8 mouse cellular contexts compared by ENCODE assay signal in genomic region chr12:108835208-108835839, GRCm38 (mm10). TPM values are rescaled to one million over a fixed set of nuclear protein-coding genes. Genes with fewer than 3 reads are reported as not detected.
DNase-seq lines count a peak whose midpoint lies in the region; ATAC-seq and TF ChIP-seq lines count a peak whose summit lies in the region.

No protein-coding gene starts in this region.

- no peaks in the 10 kb centered on the region for H3K27me3 ChIP-seq in heart, embryonic 16.5 days (ENCODE audit: control insufficient read depth, insufficient read depth, low read length)
- no peaks in the 10 kb centered on the region for H3K27me3 ChIP-seq in MEL (ENCODE audit: control insufficient read depth in 1 of 2, insufficient read depth in 2 of 2, low read length in 2 of 2)
- no peaks in the 10 kb centered on the region for H3K27me3 ChIP-seq in forebrain, embryonic 13.5 days
- H3K27me3 ChIP-seq in liver, embryonic 16.5 days (ENCODE audit: control insufficient read depth, insufficient read depth, low read depth, low read length), result peaks cover 3% of the 10 kb centered on the region; the same call in 1 of the 2 replicates

- no peak for TF ChIP-seq RAD21 in MEL (IDR thresholded peaks at IDR 0.05; ENCODE audit: low read depth, low read length)

- 0 out of 2 replicates have a peak, but pooled peaks cover 2% of the 10 kb centered on the region for H3K36me3 ChIP-seq in heart, embryonic 16.5 days (ENCODE audit: control insufficient read depth, insufficient read depth)
- H3K36me3 ChIP-seq in MEL (ENCODE audit: control insufficient read depth in 1 of 2, insufficient read depth in 2 of 2, low read length in 2 of 2), result peaks cover 0 to 6% of the 10 kb centered on the region in 2 experiments; a peak in 2 of 4 replicates
- peaks cover 9% of the 10 kb centered on the region for H3K36me3 ChIP-seq in forebrain, embryonic 13.5 days (ENCODE audit: poor library complexity, severe bottlenecking)
- H3K36me3 ChIP-seq in liver, embryonic 16.5 days (ENCODE audit: control insufficient read depth, insufficient read depth), result no peaks in the 10 kb centered on the region

- no peak for TF ChIP-seq POLR2A in MEL (IDR thresholded peaks at IDR 0.05; ENCODE audit: control insufficient read depth in 1 of 2, insufficient read depth in 1 of 2, low read depth in 1 of 2, low read length in 2 of 2, poor library complexity in 1 of 2)

- H3K27ac ChIP-seq in heart, embryonic 16.5 days (ENCODE audit: low read length), result peak overlapping the region; percentile 24; the same call in 1 of the 2 replicates
- no peak overlapping the region for H3K27ac ChIP-seq in MEL (ENCODE audit: control insufficient read depth, low read depth, low read length)
- no peak overlapping the region for H3K27ac ChIP-seq in forebrain, embryonic 13.5 days
- H3K27ac ChIP-seq in liver, embryonic 16.5 days (ENCODE audit: low read length), result peak overlapping the region; percentile 37; the same call in 1 of the 2 replicates

- peaks cover 19% of the 10 kb centered on the region for H3K79me2 ChIP-seq in MEL (ENCODE audit: control insufficient read depth, insufficient read depth, low read length, poor library complexity)

- TF ChIP-seq CTCF in MEL (IDR thresholded peaks at IDR 0.05 in 2 of 3, conservative IDR thresholded peaks at IDR 0.05 in 1 of 3; ENCODE audit: control insufficient read depth in 1 of 3, insufficient read depth in 1 of 3, low read depth in 2 of 3, low read length in 3 of 3, poor library complexity in 1 of 3, severe bottlenecking in 1 of 3), result no peak

- ATAC-seq in heart, embryonic 16.5 days (replicated peaks; ENCODE audit: extremely low read depth, insufficient read depth, low FRiP score), result 0 out of 2 replicates have a peak, but pooled peaks have one; percentile 1
- ATAC-seq in forebrain, embryonic 13.5 days, result peak; percentile 22; the same call in 1 of the 2 replicates
- peak; percentile 1; the same call in 1 of the 2 replicates for ATAC-seq in liver, embryonic 16.5 days (ENCODE audit: low read depth)
- no peak for ATAC-seq in granulocyte monocyte progenitor cell, adult 5-6 weeks (replicated peaks; ENCODE audit: poor library complexity, severe bottlenecking)

- H3K4me3 ChIP-seq in heart, embryonic 16.5 days (ENCODE audit: low read length), result peak overlapping the region; percentile 78
- peak overlapping the region; percentile 70 to 77 for H3K4me3 ChIP-seq in MEL (ENCODE audit: control insufficient read depth in 1 of 2, insufficient read depth in 1 of 2, low read depth in 2 of 2, low read length in 2 of 2)
- H3K4me3 ChIP-seq in forebrain, embryonic 13.5 days, result peak overlapping the region; percentile 74
- peak overlapping the region; percentile 69 for H3K4me3 ChIP-seq in liver, embryonic 16.5 days (ENCODE audit: low read depth, low read length)

- H3K4me1 ChIP-seq in heart, embryonic 16.5 days (ENCODE audit: control insufficient read depth, insufficient read depth, low read length), result peaks cover 23% of the 10 kb centered on the region
- peaks cover 3 to 14% of the 10 kb centered on the region in 2 experiments; a peak in 3 of 4 replicates for H3K4me1 ChIP-seq in MEL (ENCODE audit: control insufficient read depth in 1 of 2, insufficient read depth in 2 of 2, low read length in 2 of 2)
- peaks cover 61% of the 10 kb centered on the region for H3K4me1 ChIP-seq in forebrain, embryonic 13.5 days
- peaks cover 21% of the 10 kb centered on the region for H3K4me1 ChIP-seq in liver, embryonic 16.5 days (ENCODE audit: control insufficient read depth, low read depth, low read length)

- no peak for DNase-seq in heart, postnatal 25 days (ENCODE audit: low spot score)
- no peak for DNase-seq in MEL (ENCODE audit: low read depth, low spot score)
- DNase-seq in right cerebral cortex, adult 18-20 months, result no peak
- DNase-seq in adrenal gland, adult 2 months, result no peak

- 3% methylated on average over 51 of the region's 51 CpGs for WGBS in heart, embryonic 16.5 days
- WGBS in forebrain, embryonic 13.5 days, result 1% methylated on average over 51 of the region's 51 CpGs
- WGBS in liver, embryonic 16.5 days (ENCODE audit: insufficient replicate concordance), result 5% methylated on average over 51 of the region's 51 CpGs

- no peaks in the 10 kb centered on the region for H3K9me3 ChIP-seq in heart, embryonic 16.5 days (replicated peaks; ENCODE audit: control insufficient read depth, low read length)
- H3K9me3 ChIP-seq in MEL (replicated peaks; ENCODE audit: insufficient read depth, low read length), result no peaks in the 10 kb centered on the region
- no peaks in the 10 kb centered on the region for H3K9me3 ChIP-seq in forebrain, embryonic 13.5 days (replicated peaks)
- H3K9me3 ChIP-seq in liver, embryonic 16.5 days (replicated peaks; ENCODE audit: control insufficient read depth, low read length), result no peaks in the 10 kb centered on the region

- peak overlapping the region; percentile 77 for H3K9ac ChIP-seq in heart, embryonic 16.5 days (ENCODE audit: low read length)
- H3K9ac ChIP-seq in MEL (ENCODE audit: control insufficient read depth, low read depth, low read length, poor library complexity, severe bottlenecking), result peak overlapping the region; percentile 70
- peak overlapping the region; percentile 86 for H3K9ac ChIP-seq in forebrain, embryonic 13.5 days
- H3K9ac ChIP-seq in liver, embryonic 16.5 days (ENCODE audit: low read depth, low read length), result peak overlapping the region; percentile 67

- intact Hi-C loops in heart, postnatal 25 days (cut with DNase I), result loop anchor here (5.0 kb wide), 1 partner anchor 57 kb away; the partner anchor contains the start of genes Wars and Wdr25

- peak overlapping the region; percentile 99 for H3K4me2 ChIP-seq in heart, embryonic 16.5 days (ENCODE audit: low read depth, low read length)
- peak overlapping the region; percentile 96 for H3K4me2 ChIP-seq in forebrain, embryonic 13.5 days
- H3K4me2 ChIP-seq in liver, embryonic 16.5 days (ENCODE audit: low read depth, low read length), result peak overlapping the region; percentile 99

- TF ChIP-seq EP300 in MEL (IDR thresholded peaks at IDR 0.05; ENCODE audit: low read depth in 1 of 2, low read length in 2 of 2), result no peak

RNA-seq across cellular contexts. Expression of gene Slc25a29, which starts 0.4 kb away (rescaled TPM):
- polyA plus RNA-seq in heart, embryonic 16.5 days (2015; fragmentation: Nextera tagmentation; extraction: Ambion mirVana), result 4.2 and 4.3 TPM in 2 replicates
- 10 to 100 TPM in 1 of 2 experiments, 1 to 10 TPM in 1; 9.8 to 14.1 TPM for total RNA-seq in heart, postnatal 25 days (2021)
- total RNA-seq in MEL (2012; rRNA removed), result 2.6 and 3.3 TPM in 2 replicates
- 1 to 10 TPM in 1 of 2 experiments, not detected in 1; 3.0 TPM for polyA plus RNA-seq in MEL (2012; ENCODE audit: insufficient read depth in 1 of 2, insufficient read length in 2 of 2, low read depth in 1 of 2, low replicate concordance in 2 of 2, missing spikeins in 1 of 2)
- polyA plus RNA-seq in forebrain, embryonic 13.5 days (2015; fragmentation: Nextera tagmentation; extraction: Ambion mirVana), result 21.2 and 22.1 TPM in 2 replicates
- 1.7 TPM in 2 replicates for polyA plus RNA-seq in liver, embryonic 16.5 days (2015; fragmentation: Nextera tagmentation; extraction: Ambion mirVana)
- total RNA-seq in granulocyte monocyte progenitor cell, adult 5-6 weeks (2014; fragmentation: Nextera tagmentation), result 0.34 and 2.9 TPM in 2 replicates
- total RNA-seq in granulocyte monocyte progenitor cell, adult 5-6 weeks (2017), result 0.39 and 2.9 TPM in 2 replicates
- 10 to 100 TPM; 14.0 to 17.7 TPM for total RNA-seq in adrenal gland, adult 2 months (2021)
- 93.3 and 111 TPM in 2 replicates for polyA plus RNA-seq in adrenal gland, adult 2 months (2012; rRNA removed)

RNA-seq across cellular contexts. Expression of gene Slc25a47, which starts 0.5 kb away (rescaled TPM):
- 5.8 and 6.6 TPM in 2 replicates for polyA plus RNA-seq in heart, embryonic 16.5 days (2015; fragmentation: Nextera tagmentation; extraction: Ambion mirVana)
- total RNA-seq in heart, postnatal 25 days (2021), result 1 to 10 TPM; 5.9 to 9.3 TPM
- 10.3 and 15.6 TPM in 2 replicates for total RNA-seq in MEL (2012; rRNA removed)
- 10 to 100 TPM in 1 of 2 experiments, not detected in 1; 17.9 TPM for polyA plus RNA-seq in MEL (2012; ENCODE audit: insufficient read depth in 1 of 2, insufficient read length in 2 of 2, low read depth in 1 of 2, low replicate concordance in 2 of 2, missing spikeins in 1 of 2)
- polyA plus RNA-seq in forebrain, embryonic 13.5 days (2015; fragmentation: Nextera tagmentation; extraction: Ambion mirVana), result 14.6 and 15.6 TPM in 2 replicates
- 25.4 and 32.5 TPM in 2 replicates for polyA plus RNA-seq in liver, embryonic 16.5 days (2015; fragmentation: Nextera tagmentation; extraction: Ambion mirVana)
- 8.6 and 10.8 TPM in 2 replicates for total RNA-seq in granulocyte monocyte progenitor cell, adult 5-6 weeks (2014; fragmentation: Nextera tagmentation)
- 2.4 and 5.2 TPM in 2 replicates for total RNA-seq in granulocyte monocyte progenitor cell, adult 5-6 weeks (2017)
- total RNA-seq in adrenal gland, adult 2 months (2021), result 10 to 100 TPM in 1 of 2 experiments, 1 to 10 TPM in 1; 8.4 to 12.2 TPM
- polyA plus RNA-seq in adrenal gland, adult 2 months (2012; rRNA removed), result 16.6 TPM in 2 replicates

RNA-seq across cellular contexts. Expression of gene Yy1, which starts 42.6 kb away (rescaled TPM):
- 11.7 and 12.5 TPM in 2 replicates for polyA plus RNA-seq in heart, embryonic 16.5 days (2015; fragmentation: Nextera tagmentation; extraction: Ambion mirVana)
- 10 to 100 TPM; 28.3 to 38.9 TPM for total RNA-seq in heart, postnatal 25 days (2021)
- total RNA-seq in MEL (2012; rRNA removed), result 34.9 and 37.1 TPM in 2 replicates
- polyA plus RNA-seq in MEL (2012; ENCODE audit: insufficient read depth in 1 of 2, insufficient read length in 2 of 2, low read depth in 1 of 2, low replicate concordance in 2 of 2, missing spikeins in 1 of 2), result 10 to 100 TPM; 52.1 to 62.4 TPM
- polyA plus RNA-seq in forebrain, embryonic 13.5 days (2015; fragmentation: Nextera tagmentation; extraction: Ambion mirVana), result 15.8 and 17.3 TPM in 2 replicates
- 6.6 and 8.2 TPM in 2 replicates for polyA plus RNA-seq in liver, embryonic 16.5 days (2015; fragmentation: Nextera tagmentation; extraction: Ambion mirVana)
- 61.2 and 69.7 TPM in 2 replicates for total RNA-seq in granulocyte monocyte progenitor cell, adult 5-6 weeks (2014; fragmentation: Nextera tagmentation)
- 54.0 and 54.6 TPM in 2 replicates for total RNA-seq in granulocyte monocyte progenitor cell, adult 5-6 weeks (2017)
- total RNA-seq in adrenal gland, adult 2 months (2021), result 100 to 1,000 TPM in 1 of 2 experiments, 10 to 100 TPM in 1; 56.2 to 102 TPM
- polyA plus RNA-seq in adrenal gland, adult 2 months (2012; rRNA removed), result 22.5 and 27.8 TPM in 2 replicates

RNA-seq across cellular contexts. Expression of gene Wdr25, which starts 58.1 kb away (rescaled TPM):
- 7.1 and 10.2 TPM in 2 replicates for polyA plus RNA-seq in heart, embryonic 16.5 days (2015; fragmentation: Nextera tagmentation; extraction: Ambion mirVana)
- total RNA-seq in heart, postnatal 25 days (2021), result 1 to 10 TPM; 3.9 TPM
- 8.7 and 9.9 TPM in 2 replicates for total RNA-seq in MEL (2012; rRNA removed)
- polyA plus RNA-seq in MEL (2012; ENCODE audit: insufficient read depth in 1 of 2, insufficient read length in 2 of 2, low read depth in 1 of 2, low replicate concordance in 2 of 2, missing spikeins in 1 of 2), result 10 to 100 TPM in 1 of 2 experiments, not detected in 1; 10.8 TPM
- polyA plus RNA-seq in forebrain, embryonic 13.5 days (2015; fragmentation: Nextera tagmentation; extraction: Ambion mirVana), result 9.9 and 10.4 TPM in 2 replicates
- 1.3 and 3.1 TPM in 2 replicates for polyA plus RNA-seq in liver, embryonic 16.5 days (2015; fragmentation: Nextera tagmentation; extraction: Ambion mirVana)
- 7.9 and 16.6 TPM in 2 replicates for total RNA-seq in granulocyte monocyte progenitor cell, adult 5-6 weeks (2014; fragmentation: Nextera tagmentation)
- total RNA-seq in granulocyte monocyte progenitor cell, adult 5-6 weeks (2017), result 3.4 and 8.1 TPM in 2 replicates
- total RNA-seq in adrenal gland, adult 2 months (2021), result 10 to 100 TPM in 1 of 2 experiments, 1 to 10 TPM in 1; 6.7 to 12.0 TPM
- 6.5 and 8.3 TPM in 2 replicates for polyA plus RNA-seq in adrenal gland, adult 2 months (2012; rRNA removed)

RNA-seq across cellular contexts. Expression of gene Wars, which starts 58.6 kb away (rescaled TPM):
- polyA plus RNA-seq in heart, embryonic 16.5 days (2015; fragmentation: Nextera tagmentation; extraction: Ambion mirVana), result 58.1 and 63.0 TPM in 2 replicates
- 10 to 100 TPM; 33.6 to 35.8 TPM for total RNA-seq in heart, postnatal 25 days (2021)
- 82.5 and 85.7 TPM in 2 replicates for total RNA-seq in MEL (2012; rRNA removed)
- 100 to 1,000 TPM in 1 of 2 experiments, 10 to 100 TPM in 1; 98.4 to 836 TPM for polyA plus RNA-seq in MEL (2012; ENCODE audit: insufficient read depth in 1 of 2, insufficient read length in 2 of 2, low read depth in 1 of 2, low replicate concordance in 2 of 2, missing spikeins in 1 of 2)
- polyA plus RNA-seq in forebrain, embryonic 13.5 days (2015; fragmentation: Nextera tagmentation; extraction: Ambion mirVana), result 103 and 111 TPM in 2 replicates
- polyA plus RNA-seq in liver, embryonic 16.5 days (2015; fragmentation: Nextera tagmentation; extraction: Ambion mirVana), result 22.8 and 25.7 TPM in 2 replicates
- total RNA-seq in granulocyte monocyte progenitor cell, adult 5-6 weeks (2014; fragmentation: Nextera tagmentation), result 27.5 and 42.9 TPM in 2 replicates
- 65.5 and 69.5 TPM in 2 replicates for total RNA-seq in granulocyte monocyte progenitor cell, adult 5-6 weeks (2017)
- total RNA-seq in adrenal gland, adult 2 months (2021), result 10 to 100 TPM; 53.2 to 66.3 TPM
- polyA plus RNA-seq in adrenal gland, adult 2 months (2012; rRNA removed), result 56.3 and 61.5 TPM in 2 replicates

Comparison
In these comparisons a context has a peak if more than half of its experiments do, and no peak if none do; other contexts are left out.
1. H3K27ac ChIP-seq: peak in heart, embryonic 16.5 days (single experiment) and liver, embryonic 16.5 days (single experiment); none in MEL (single experiment) and forebrain, embryonic 13.5 days (single experiment).
2. Peak in every context shown above with its lines, with median percentiles within 50 percentile points of each other: H3K4me2 ChIP-seq, H3K4me3 ChIP-seq and H3K9ac ChIP-seq.